Mouse (Mus musculus): Measurements from ENCODE around the gene Nars2. TPM values are rescaled to one million over a fixed set of nuclear protein-coding genes. Genes with fewer than 3 reads are reported as not detected.

Gene Nars2
- polyA plus RNA-seq (2014; fragmentation: Nextera tagmentation; extraction: Ambion mirVana), result 19.6 and 22.3 TPM in 2 replicates

DNA sequence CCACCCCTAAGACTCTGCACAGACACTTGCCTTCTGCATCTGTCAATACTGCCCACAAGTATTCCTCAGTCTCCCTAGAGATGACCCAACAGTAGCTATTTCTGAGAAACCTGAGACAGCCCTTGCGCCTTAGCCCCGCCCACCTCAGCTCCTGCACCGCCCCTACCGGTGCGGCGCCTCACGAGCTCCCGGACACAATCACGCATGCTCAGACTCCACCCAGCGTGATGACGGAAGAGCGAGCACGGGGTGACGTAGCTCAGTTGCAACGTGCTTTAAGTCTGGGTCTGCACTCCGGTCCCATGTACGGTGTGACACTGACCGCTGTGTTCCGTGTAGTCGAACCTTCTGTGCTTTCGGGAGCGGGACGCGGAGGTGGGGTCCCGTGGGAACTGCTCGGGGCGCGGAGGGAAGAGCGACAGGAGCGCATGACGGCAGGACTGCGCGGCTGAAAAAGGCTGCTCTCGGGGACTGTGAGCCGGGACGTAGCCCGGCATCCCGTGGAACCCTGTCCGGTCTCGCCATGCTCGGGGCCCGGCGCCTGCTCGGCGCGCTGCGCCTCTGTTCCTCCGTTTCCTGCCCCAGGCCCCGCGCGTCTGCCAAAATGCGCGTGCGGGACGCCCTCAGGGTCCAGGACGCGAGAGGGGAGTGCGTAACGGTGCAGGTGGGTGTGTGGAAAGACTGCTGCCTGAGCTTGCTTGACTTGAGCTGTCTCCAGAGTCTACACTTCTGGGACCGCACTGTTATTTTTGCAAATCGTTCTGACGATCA is at the start of gene Nars2:
Nars2 (plus strand) TSS at position 225 of the 771 bp plus-strand sequence.
- H3K27me3 ChIP-seq (ENCODE audit: control insufficient read depth, insufficient read depth, low read length), result no peaks in the 10 kb centered on the region
- peak within 1 kb of the TSS; percentile 67 for H3K4me2 ChIP-seq (ENCODE audit: low read depth, severe bottlenecking)
- ATAC-seq (ENCODE audit: insufficient number of reproducible peaks, low FRiP score, low TSS enrichment, low read depth) (peak; percentile 99), DNase-seq (ENCODE audit: low spot score) (peak; percentile 95)
- peaks cover 6% of the 10 kb centered on the region; the same call in 1 of the 2 replicates for H3K4me1 ChIP-seq (ENCODE audit: control insufficient read depth, insufficient read depth, low read length)
- no peaks in the 10 kb centered on the region for H3K36me3 ChIP-seq (ENCODE audit: control insufficient read depth, insufficient read depth, low read length)
- peak within 1 kb of the TSS; percentile 42; the same call in 1 of the 2 replicates for H3K27ac ChIP-seq (replicated peaks; ENCODE audit: low read depth, low read length)
- H3K9ac ChIP-seq (ENCODE audit: low read length), result peak within 1 kb of the TSS; percentile 63
- H3K9me3 ChIP-seq (ENCODE audit: control insufficient read depth, low read length), result no peaks in the 10 kb centered on the region
- under 1% methylated on average over 59 of the region's 62 CpGs for WGBS
- H3K4me3 ChIP-seq (ENCODE audit: low read depth, low read length), result peak within 1 kb of the TSS; percentile 80

- WGBS, result 35% methylated on average over 5 of the region's 5 CpGs
- Histone ChIP-seq H3K9me3 (ENCODE audit: control insufficient read depth, low read length) (no peaks in the 10 kb centered on the region), H3K9ac (ENCODE audit: low read length) (no peak overlapping the region), H3K4me2 (ENCODE audit: low read depth, severe bottlenecking) (no peak overlapping the region), H3K27me3 (ENCODE audit: control insufficient read depth, insufficient read depth, low read length) (no peaks in the 10 kb centered on the region), H3K27ac (replicated peaks; ENCODE audit: low read depth, low read length) (no peak overlapping the region), H3K36me3 (ENCODE audit: control insufficient read depth, insufficient read depth, low read length) (peaks cover 2% of the 10 kb centered on the region; the same call in 1 of the 2 replicates), H3K4me1 (ENCODE audit: control insufficient read depth, insufficient read depth, low read length) (peaks cover 4% of the 10 kb centered on the region), H3K4me3 (ENCODE audit: low read depth, low read length) (no peak overlapping the region)
- no peak for DNase-seq (ENCODE audit: low spot score)
- ATAC-seq (ENCODE audit: insufficient number of reproducible peaks, low FRiP score, low TSS enrichment, low read depth), result no peak
These were observed 49.1 kb upstream of the Nars2 start for GRCm38 (mm10) chr7:96902183-96902582.

DNA sequence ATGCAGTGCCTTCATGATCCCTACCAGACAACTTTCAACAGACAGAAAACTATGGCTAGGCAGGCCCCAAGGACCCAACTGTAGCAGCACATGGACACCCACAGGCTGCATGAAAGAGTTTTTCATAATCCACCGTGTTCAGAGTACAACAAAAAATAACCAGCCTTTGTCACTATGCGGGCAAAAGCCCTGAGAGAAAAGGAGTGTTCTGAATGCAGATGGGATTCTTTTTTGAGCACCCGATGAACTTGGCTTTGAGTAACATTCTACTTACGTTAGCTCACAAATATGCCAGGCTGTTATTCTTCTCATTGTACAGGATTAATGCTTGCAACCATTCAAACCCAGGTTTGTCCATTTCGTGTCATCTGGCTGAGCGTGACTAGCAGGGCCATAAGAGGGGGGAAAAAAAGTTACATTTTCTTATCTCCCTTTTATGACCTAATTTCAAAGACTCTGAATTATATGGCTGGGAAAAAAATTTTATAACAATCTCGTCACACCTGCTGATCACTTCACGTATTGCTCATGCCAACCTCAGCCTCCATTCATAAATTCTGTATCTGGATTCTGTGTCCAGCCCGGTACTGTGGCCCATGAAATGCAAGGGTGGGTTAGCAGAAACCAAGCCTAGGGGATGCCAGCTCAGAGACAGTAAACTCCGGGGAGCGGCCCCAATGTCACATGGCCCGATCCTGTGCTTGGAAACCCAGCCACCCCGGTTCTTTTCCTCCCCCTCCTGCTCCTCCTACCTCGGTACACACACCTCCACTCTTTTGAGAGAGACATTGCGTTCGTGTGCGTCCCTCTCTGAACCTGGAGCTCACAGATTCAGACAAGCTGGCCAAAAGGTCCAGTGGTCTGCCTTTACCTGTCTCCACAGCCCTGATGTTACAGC is 48.0 kb upstream of the Nars2 start:
- no peak overlapping the region for H3K27ac ChIP-seq (replicated peaks; ENCODE audit: low read depth, low read length)
- H3K4me2 ChIP-seq (ENCODE audit: low read depth, severe bottlenecking), result no peak overlapping the region
- 94% methylated on average over 17 of the region's 17 CpGs for WGBS
- H3K27me3 ChIP-seq (ENCODE audit: control insufficient read depth, insufficient read depth, low read length), result no peaks in the 10 kb centered on the region
- no peak for ATAC-seq (ENCODE audit: insufficient number of reproducible peaks, low FRiP score, low TSS enrichment, low read depth)
- H3K4me3 ChIP-seq (ENCODE audit: low read depth, low read length), result no peak overlapping the region
- no peak for DNase-seq (ENCODE audit: low spot score)
- no peaks in the 10 kb centered on the region for H3K9me3 ChIP-seq (ENCODE audit: control insufficient read depth, low read length)
- no peak overlapping the region for H3K9ac ChIP-seq (ENCODE audit: low read length)
- peaks cover 4% of the 10 kb centered on the region for H3K4me1 ChIP-seq (ENCODE audit: control insufficient read depth, insufficient read depth, low read length)
- H3K36me3 ChIP-seq (ENCODE audit: control insufficient read depth, insufficient read depth, low read length), result peaks cover 2% of the 10 kb centered on the region; the same call in 1 of the 2 replicates

- no peak for DNase-seq (ENCODE audit: low spot score)
- Histone ChIP-seq H3K36me3 (ENCODE audit: control insufficient read depth, insufficient read depth, low read length) (peaks cover 2% of the 10 kb centered on the region; the same call in 1 of the 2 replicates), H3K27me3 (ENCODE audit: control insufficient read depth, insufficient read depth, low read length) (no peaks in the 10 kb centered on the region), H3K4me2 (ENCODE audit: low read depth, severe bottlenecking) (no peak overlapping the region), H3K4me1 (ENCODE audit: control insufficient read depth, insufficient read depth, low read length) (peaks cover 7% of the 10 kb centered on the region), H3K9me3 (ENCODE audit: control insufficient read depth, low read length) (no peaks in the 10 kb centered on the region), H3K27ac (replicated peaks; ENCODE audit: low read depth, low read length) (no peak overlapping the region), H3K9ac (ENCODE audit: low read length) (no peak overlapping the region), H3K4me3 (ENCODE audit: low read depth, low read length) (no peak overlapping the region)
- 56% methylated on average over 3 of the region's 3 CpGs for WGBS
- no peak for ATAC-seq (ENCODE audit: insufficient number of reproducible peaks, low FRiP score, low TSS enrichment, low read depth)
These were observed 46.9 kb upstream of the Nars2 start for GRCm38 (mm10) chr7:96904442-96904841.

GRCm38 (mm10) chr7:96904936-96905335 is 46.4 kb upstream of the Nars2 start:
- no peak overlapping the region for H3K4me3 ChIP-seq (ENCODE audit: low read depth, low read length)
- H3K27ac ChIP-seq (replicated peaks; ENCODE audit: low read depth, low read length), result no peak overlapping the region
- ATAC-seq (ENCODE audit: insufficient number of reproducible peaks, low FRiP score, low TSS enrichment, low read depth) (no peak), DNase-seq (ENCODE audit: low spot score) (no peak)
- H3K9ac ChIP-seq (ENCODE audit: low read length), result no peak overlapping the region
- H3K9me3 ChIP-seq (ENCODE audit: control insufficient read depth, low read length), result no peaks in the 10 kb centered on the region
- 82% methylated on average over 1 of the region's 1 CpGs for WGBS
- peaks cover 12% of the 10 kb centered on the region for H3K4me1 ChIP-seq (ENCODE audit: control insufficient read depth, insufficient read depth, low read length)
- no peaks in the 10 kb centered on the region for H3K27me3 ChIP-seq (ENCODE audit: control insufficient read depth, insufficient read depth, low read length)
- no peak overlapping the region for H3K4me2 ChIP-seq (ENCODE audit: low read depth, severe bottlenecking)
- H3K36me3 ChIP-seq (ENCODE audit: control insufficient read depth, insufficient read depth, low read length), result peaks cover 2% of the 10 kb centered on the region; the same call in 1 of the 2 replicates

GRCm38 (mm10) chr7:96905422-96905821 is 45.9 kb upstream of the Nars2 start:
- no peak overlapping the region for H3K27ac ChIP-seq (replicated peaks; ENCODE audit: low read depth, low read length)
- no peak for ATAC-seq (ENCODE audit: insufficient number of reproducible peaks, low FRiP score, low TSS enrichment, low read depth)
- H3K36me3 ChIP-seq (ENCODE audit: control insufficient read depth, insufficient read depth, low read length), result peaks cover 2% of the 10 kb centered on the region; the same call in 1 of the 2 replicates
- peaks cover 17% of the 10 kb centered on the region for H3K4me1 ChIP-seq (ENCODE audit: control insufficient read depth, insufficient read depth, low read length)
- H3K27me3 ChIP-seq (ENCODE audit: control insufficient read depth, insufficient read depth, low read length), result no peaks in the 10 kb centered on the region
- no peak overlapping the region for H3K4me2 ChIP-seq (ENCODE audit: low read depth, severe bottlenecking)
- no peak for DNase-seq (ENCODE audit: low spot score)
- no peak overlapping the region for H3K9ac ChIP-seq (ENCODE audit: low read length)
- H3K4me3 ChIP-seq (ENCODE audit: low read depth, low read length), result no peak overlapping the region
- WGBS, result 91% methylated on average over 3 of the region's 3 CpGs
- no peaks in the 10 kb centered on the region for H3K9me3 ChIP-seq (ENCODE audit: control insufficient read depth, low read length)

DNA sequence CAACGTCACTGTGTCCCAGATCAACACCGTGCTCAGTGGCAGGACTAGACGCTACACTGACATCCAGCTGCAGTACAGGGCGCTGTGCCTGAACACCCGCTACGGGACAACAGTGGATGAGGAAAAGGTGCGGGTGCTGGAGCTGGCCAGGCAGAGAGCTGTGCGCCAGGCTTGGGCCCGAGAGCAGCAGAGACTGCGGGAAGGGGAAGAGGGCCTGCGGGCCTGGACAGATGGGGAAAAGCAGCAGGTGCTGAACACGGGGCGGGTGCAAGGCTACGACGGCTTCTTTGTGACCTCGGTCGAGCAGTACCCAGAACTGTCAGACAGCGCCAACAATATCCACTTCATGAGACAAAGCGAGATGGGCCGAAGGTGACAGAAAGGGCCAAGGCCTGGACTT is 45.1 kb upstream of the Nars2 start:
- Histone ChIP-seq H3K27me3 (ENCODE audit: control insufficient read depth, insufficient read depth, low read length) (no peaks in the 10 kb centered on the region), H3K4me1 (ENCODE audit: control insufficient read depth, insufficient read depth, low read length) (peaks cover 23% of the 10 kb centered on the region), H3K9me3 (ENCODE audit: control insufficient read depth, low read length) (no peaks in the 10 kb centered on the region), H3K36me3 (ENCODE audit: control insufficient read depth, insufficient read depth, low read length) (peaks cover 2% of the 10 kb centered on the region; the same call in 1 of the 2 replicates), H3K27ac (replicated peaks; ENCODE audit: low read depth, low read length) (no peak overlapping the region), H3K9ac (ENCODE audit: low read length) (no peak overlapping the region), H3K4me2 (ENCODE audit: low read depth, severe bottlenecking) (no peak overlapping the region), H3K4me3 (ENCODE audit: low read depth, low read length) (no peak overlapping the region)
- no peak for ATAC-seq (ENCODE audit: insufficient number of reproducible peaks, low FRiP score, low TSS enrichment, low read depth)
- no peak for DNase-seq (ENCODE audit: low spot score)
- 94% methylated on average over 20 of the region's 20 CpGs for WGBS

DNA sequence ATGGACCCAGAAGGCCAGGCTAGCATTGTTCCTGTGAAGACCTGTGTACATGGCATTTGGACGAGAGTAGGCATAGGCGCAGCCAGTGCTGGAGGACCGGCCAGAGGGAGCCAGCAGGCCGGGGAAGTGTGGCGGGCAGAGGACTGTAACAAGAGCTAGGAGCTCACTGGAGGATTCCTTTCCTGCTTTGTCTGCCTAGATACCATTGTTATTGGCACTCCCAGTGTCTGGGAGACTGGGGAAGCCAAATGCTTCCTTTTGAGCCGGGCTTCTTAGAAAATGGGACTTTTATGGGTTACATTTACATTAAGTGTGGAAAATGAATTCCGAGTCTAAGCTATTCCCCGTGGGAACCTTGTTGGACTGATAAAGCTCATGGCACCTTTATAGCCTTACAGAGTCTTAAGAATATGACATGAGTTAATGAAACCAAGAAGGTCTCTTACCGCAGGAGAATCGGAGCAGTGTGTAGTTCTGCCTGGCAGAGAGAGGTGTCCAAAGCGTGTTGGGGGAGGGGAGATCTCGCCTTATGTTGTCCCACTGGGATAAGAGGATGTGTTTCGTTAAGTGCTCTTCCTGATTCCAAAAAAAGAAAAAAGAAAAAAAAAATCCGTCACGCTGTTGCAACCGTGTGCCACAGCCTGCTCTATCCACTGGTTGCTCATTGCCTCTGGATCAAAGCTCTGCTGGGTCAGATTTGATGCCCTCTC is 43.2 kb upstream of the Nars2 start:
- WGBS, result 76% methylated on average over 16 of the region's 16 CpGs
- Histone ChIP-seq H3K9ac (ENCODE audit: low read length) (no peak overlapping the region), H3K36me3 (ENCODE audit: control insufficient read depth, insufficient read depth, low read length) (peaks cover 2% of the 10 kb centered on the region; the same call in 1 of the 2 replicates), H3K4me2 (ENCODE audit: low read depth, severe bottlenecking) (no peak overlapping the region), H3K4me1 (ENCODE audit: control insufficient read depth, insufficient read depth, low read length) (peaks cover 35% of the 10 kb centered on the region), H3K27me3 (ENCODE audit: control insufficient read depth, insufficient read depth, low read length) (no peaks in the 10 kb centered on the region), H3K4me3 (ENCODE audit: low read depth, low read length) (no peak overlapping the region), H3K9me3 (ENCODE audit: control insufficient read depth, low read length) (no peaks in the 10 kb centered on the region), H3K27ac (replicated peaks; ENCODE audit: low read depth, low read length) (no peak overlapping the region)
- ATAC-seq (ENCODE audit: insufficient number of reproducible peaks, low FRiP score, low TSS enrichment, low read depth) (no peak), DNase-seq (ENCODE audit: low spot score) (no peak)
